Mouse (Mus musculus) midbrain, embryonic 16.5 days (tissue): ENCODE data around the gene Hoxb3. TPM values are rescaled to one million over a fixed set of nuclear protein-coding genes. Genes with fewer than 3 reads are reported as not detected.

Experiments used
- ATAC-seq: fragments of 200-750 bp; cut with Nextera tagmentation; 2 replicates; pipeline ENCODE4 v1.8.0; 2017; ENCODE audit warnings: moderate TSS enrichment
- H3K27ac ChIP-seq: fragments of 300-500 bp; sonication (generic); 2 replicates; pipeline ENCODE4 v1.5.1; 2014; ENCODE audit warnings: mild to moderate bottlenecking, low read length, mixed read lengths
- H3K27me3 ChIP-seq: fragments of 300-500 bp; sonication (generic); 2 replicates; pipeline ENCODE4 v1.6.1; 2014; ENCODE audit warnings: low read depth, low read length, mixed read lengths; ENCODE audit not compliant: control insufficient read depth, insufficient read depth
- H3K36me3 ChIP-seq: fragments of 300-500 bp; sonication (generic); 2 replicates; pipeline ENCODE4 v1.6.1; 2014; ENCODE audit warnings: mild to moderate bottlenecking, low read length, moderate library complexity, mixed read lengths; ENCODE audit not compliant: control insufficient read depth, insufficient read depth
- H3K4me1 ChIP-seq: fragments of 300-500 bp; sonication (generic); 2 replicates; pipeline ENCODE4 v1.6.1; 2014; ENCODE audit warnings: mild to moderate bottlenecking, low read length, mixed read lengths; ENCODE audit not compliant: control insufficient read depth, insufficient read depth
- H3K4me2 ChIP-seq: fragments of 300-500 bp; sonication (generic); 2 replicates; pipeline ENCODE4 v1.6.1; 2014; ENCODE audit warnings: mild to moderate bottlenecking, low read length, mixed read lengths
- H3K4me3 ChIP-seq: fragments of 300-500 bp; sonication (generic); 2 replicates; pipeline ENCODE4 v1.5.1; 2014; ENCODE audit warnings: low read depth, mild to moderate bottlenecking, low read length, moderate library complexity, mixed read lengths
- H3K9ac ChIP-seq: fragments of 300-500 bp; sonication (generic); 2 replicates; pipeline ENCODE4 v1.6.1; 2014; ENCODE audit warnings: low read depth, low read length, mixed read lengths
- H3K9me3 ChIP-seq: fragments of 300-500 bp; sonication (generic); replicated peaks from 2 replicates; pipeline ENCODE4 v1.6.1; 2014; ENCODE audit warnings: mild to moderate bottlenecking, low read length, mixed read lengths; ENCODE audit not compliant: control insufficient read depth, poor library complexity, severe bottlenecking
- WGBS: fragments of 180-500 bp; shearing (Covaris S2); extraction: QIAGEN DNeasy Blood & Tissue Kit; methylation state at CpG from one replicate; pipeline ENCODE4 v1.1.7; 2014; 5-methylcytosine and 5-hydroxymethylcytosine counted together
- polyA plus RNA-seq: library from polyadenylated mRNA; unstranded; fragments of >200 nt; fragmentation: Nextera tagmentation; extraction: Ambion mirVana; gene quantifications from 2 replicates; pipeline ENCODE4 v1.2.1, GENCODE M21; 2015

Hoxb3 gene
- not detected in 2 replicates for polyA plus RNA-seq

DNA sequence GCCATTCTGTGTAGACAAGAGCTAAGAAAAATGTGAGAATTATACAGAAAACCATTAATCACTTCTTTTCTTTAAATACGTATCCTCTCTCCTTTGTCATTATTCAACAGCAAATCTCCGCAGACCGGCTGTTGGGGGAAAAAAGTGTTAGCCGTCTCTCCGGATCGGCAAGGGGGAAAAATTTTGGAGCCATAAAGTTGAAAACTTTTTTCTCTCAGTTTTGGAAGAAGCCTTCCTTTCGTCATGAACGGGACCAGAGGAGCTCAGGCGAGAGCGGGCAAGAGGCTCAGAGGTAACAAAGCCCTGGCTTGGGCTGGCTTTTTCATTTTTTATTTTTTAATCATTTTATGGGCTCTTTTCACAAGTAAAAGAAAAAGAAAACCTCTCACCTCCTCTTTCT lies at the start of gene Hoxb3:
TSS of gene Hoxb3 (plus strand) at position 173 of the 400 bp plus-strand sequence.
- WGBS: under 1% methylated on average over 10 of the region's 10 CpGs
- H3K4me2 ChIP-seq: no peak within 1 kb of the TSS
- H3K9ac ChIP-seq: no peak within 1 kb of the TSS

DNA sequence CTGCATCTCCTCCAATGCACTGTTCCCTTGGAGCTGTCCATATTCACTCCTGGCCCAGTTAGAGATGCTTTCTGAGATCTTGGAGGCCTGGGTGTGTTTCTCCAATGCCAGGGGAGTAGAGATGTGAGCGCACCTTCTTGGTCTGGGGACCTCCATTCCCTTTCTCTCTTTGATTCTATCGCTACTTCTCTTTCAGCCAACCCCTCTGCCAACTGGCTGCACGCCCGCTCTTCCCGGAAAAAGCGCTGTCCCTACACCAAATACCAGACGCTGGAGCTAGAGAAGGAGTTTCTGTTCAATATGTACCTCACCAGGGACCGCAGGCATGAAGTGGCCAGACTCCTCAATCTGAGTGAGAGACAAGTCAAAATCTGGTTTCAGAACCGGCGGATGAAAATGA lies 48.7 kb upstream of the Hoxb3 start:
- no peaks in the 10 kb centered on the region for H3K9me3 ChIP-seq
- H3K27me3 ChIP-seq: peaks cover 91% of the 10 kb centered on the region
- WGBS: 2% methylated on average over 10 of the region's 10 CpGs
- no peaks in the 10 kb centered on the region; the same call in 1 of the 2 replicates for H3K4me1 ChIP-seq
- no peak overlapping the region for H3K27ac ChIP-seq
- H3K36me3 ChIP-seq: no peaks in the 10 kb centered on the region
- H3K4me2 ChIP-seq: no peak overlapping the region
- H3K4me3 ChIP-seq: no peak overlapping the region
- no peak overlapping the region for H3K9ac ChIP-seq
- no peak for ATAC-seq

More for the DNA sequence above, at the start of gene Hoxb3:
- Histone ChIP-seq H3K27ac (no peak within 1 kb of the TSS), H3K9me3 (no peaks in the 10 kb centered on the region), H3K4me3 (no peak within 1 kb of the TSS), H3K27me3 (peaks cover 93% of the 10 kb centered on the region), H3K36me3 (no peaks in the 10 kb centered on the region), H3K4me1 (no peaks in the 10 kb centered on the region)
- no peak for ATAC-seq

DNA sequence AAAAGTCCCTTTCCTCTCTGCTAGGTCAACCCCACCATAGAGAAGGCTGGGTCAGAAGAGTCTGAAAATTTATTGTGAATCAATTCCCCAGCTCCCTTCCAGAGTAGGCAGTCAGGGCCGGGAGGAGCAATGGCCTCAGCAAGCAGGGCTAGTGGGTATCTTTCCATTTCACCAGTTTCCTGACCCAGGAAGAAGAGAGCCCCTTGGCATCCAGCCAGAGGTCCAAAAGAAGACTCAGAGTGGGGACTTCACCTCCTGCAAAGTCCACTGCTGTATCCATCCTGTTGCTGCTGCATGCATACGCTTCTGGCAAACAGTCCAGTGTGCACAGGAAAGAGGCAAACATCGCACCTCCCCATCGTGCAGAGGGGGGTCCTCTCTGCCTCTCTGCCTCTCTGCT lies 47.2 kb upstream of the Hoxb3 start:
- WGBS: 14% methylated on average over 4 of the region's 4 CpGs
- no peaks in the 10 kb centered on the region for H3K9me3 ChIP-seq
- no peak overlapping the region for H3K4me3 ChIP-seq
- H3K27ac ChIP-seq: no peak overlapping the region
- no peak overlapping the region for H3K9ac ChIP-seq
- H3K27me3 ChIP-seq: peaks cover 88% of the 10 kb centered on the region
- no peak overlapping the region for H3K4me2 ChIP-seq
- ATAC-seq: no peak
- H3K36me3 ChIP-seq: no peaks in the 10 kb centered on the region
- H3K4me1 ChIP-seq: no peaks in the 10 kb centered on the region; the same call in 1 of the 2 replicates

DNA sequence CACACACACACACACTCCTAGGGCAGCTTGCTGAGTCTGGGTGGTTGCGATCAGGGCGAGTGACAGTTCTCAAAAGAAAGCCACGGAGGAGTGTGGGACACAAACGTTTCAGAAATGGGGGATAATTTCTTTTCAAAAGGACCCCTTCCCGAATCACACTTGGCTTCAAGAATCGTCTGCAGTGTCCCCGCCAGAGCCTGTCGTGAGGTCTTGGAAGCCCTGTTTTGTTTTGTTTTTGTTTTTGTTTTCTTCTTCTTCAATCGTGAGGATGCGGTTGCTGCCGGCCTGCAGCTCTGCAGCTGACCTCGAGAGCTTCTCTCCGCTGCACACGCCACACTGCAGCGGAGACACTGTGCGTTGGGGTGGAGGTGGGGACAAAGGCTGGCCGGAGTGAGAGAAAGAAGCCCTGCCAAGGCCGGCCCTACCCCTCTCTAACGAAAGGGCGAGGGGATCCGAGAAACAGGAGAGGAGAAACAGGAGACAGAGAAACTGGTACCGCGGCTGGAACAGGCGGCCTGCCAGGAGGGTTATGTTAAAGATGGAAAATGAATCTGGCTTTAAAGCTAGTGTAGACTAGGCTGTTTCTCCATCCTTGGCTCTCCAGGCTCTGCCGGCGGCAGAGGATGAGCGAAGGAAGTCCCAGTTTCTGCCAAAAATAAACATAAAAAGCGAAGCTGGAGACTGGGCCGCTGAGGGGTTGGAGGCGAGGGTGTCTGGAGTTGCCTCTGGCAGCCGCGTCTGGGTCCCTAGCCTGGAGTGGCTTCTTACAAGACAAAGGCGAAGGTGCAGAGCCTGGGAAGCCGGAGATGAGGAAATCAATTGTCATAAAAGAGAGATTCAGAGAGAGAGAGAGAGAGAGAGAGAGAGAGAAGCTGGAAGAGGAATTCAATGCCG lies 45.7 kb upstream of the Hoxb3 start:
- H3K9ac ChIP-seq: no peak overlapping the region
- ATAC-seq: no peak
- H3K9me3 ChIP-seq: no peaks in the 10 kb centered on the region
- H3K27me3 ChIP-seq: peaks cover 82% of the 10 kb centered on the region
- H3K4me3 ChIP-seq: no peak overlapping the region
- 2% methylated on average over 35 of the region's 35 CpGs for WGBS
- H3K4me2 ChIP-seq: no peak overlapping the region
- no peaks in the 10 kb centered on the region for H3K36me3 ChIP-seq
- H3K4me1 ChIP-seq: no peaks in the 10 kb centered on the region
- no peak overlapping the region for H3K27ac ChIP-seq

DNA sequence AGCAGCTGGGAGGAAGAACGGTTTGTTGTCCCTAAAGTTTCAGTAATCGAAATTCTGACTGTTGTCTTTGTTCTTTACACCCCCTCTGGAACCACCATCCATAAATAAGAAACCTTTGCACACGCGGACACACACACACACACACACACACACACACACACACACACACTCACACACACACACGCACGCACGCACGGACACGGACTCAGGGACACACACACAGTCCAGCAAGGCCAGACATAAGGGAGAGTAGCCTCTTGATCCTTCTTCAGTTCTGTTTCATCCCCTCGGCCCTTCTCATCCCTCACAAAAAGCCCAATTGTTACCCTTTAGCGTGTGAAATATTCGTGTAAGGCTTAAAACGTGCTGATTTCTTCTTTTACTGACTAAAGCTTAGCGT lies 44.8 kb upstream of the Hoxb3 start:
- Histone ChIP-seq H3K4me2 (no peak overlapping the region), H3K36me3 (no peaks in the 10 kb centered on the region), H3K4me1 (no peaks in the 10 kb centered on the region), H3K9ac (no peak overlapping the region), H3K27ac (no peak overlapping the region), H3K9me3 (no peaks in the 10 kb centered on the region), H3K4me3 (no peak overlapping the region), H3K27me3 (peaks cover 79% of the 10 kb centered on the region)
- no peak for ATAC-seq
- WGBS: 20% methylated on average over 13 of the region's 14 CpGs

DNA sequence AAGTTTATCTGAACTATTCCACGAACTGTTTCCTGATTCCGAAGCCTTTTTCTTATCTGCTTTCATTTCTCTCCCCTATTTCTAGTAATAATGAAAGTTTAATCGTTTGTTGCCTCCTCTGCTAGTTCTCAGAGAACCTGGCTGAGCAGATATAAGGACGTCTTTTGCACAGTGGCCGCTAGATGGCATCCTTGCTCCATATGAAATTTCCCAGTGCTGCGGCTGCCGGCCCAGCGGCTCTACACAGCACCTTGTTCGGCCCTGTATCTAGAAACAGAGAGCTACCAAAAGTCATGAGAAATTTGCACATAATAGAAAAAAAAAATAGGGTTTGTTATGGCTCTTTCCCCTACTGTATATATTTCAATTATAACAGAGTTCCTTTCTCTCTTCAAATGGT lies 44.4 kb upstream of the Hoxb3 start:
- WGBS: under 1% methylated on average over 9 of the region's 9 CpGs
- no peak for ATAC-seq
- Histone ChIP-seq H3K27me3 (peaks cover 79% of the 10 kb centered on the region), H3K9me3 (no peaks in the 10 kb centered on the region), H3K36me3 (no peaks in the 10 kb centered on the region), H3K4me2 (no peak overlapping the region), H3K4me1 (no peaks in the 10 kb centered on the region), H3K27ac (no peak overlapping the region), H3K4me3 (no peak overlapping the region), H3K9ac (no peak overlapping the region)

DNA sequence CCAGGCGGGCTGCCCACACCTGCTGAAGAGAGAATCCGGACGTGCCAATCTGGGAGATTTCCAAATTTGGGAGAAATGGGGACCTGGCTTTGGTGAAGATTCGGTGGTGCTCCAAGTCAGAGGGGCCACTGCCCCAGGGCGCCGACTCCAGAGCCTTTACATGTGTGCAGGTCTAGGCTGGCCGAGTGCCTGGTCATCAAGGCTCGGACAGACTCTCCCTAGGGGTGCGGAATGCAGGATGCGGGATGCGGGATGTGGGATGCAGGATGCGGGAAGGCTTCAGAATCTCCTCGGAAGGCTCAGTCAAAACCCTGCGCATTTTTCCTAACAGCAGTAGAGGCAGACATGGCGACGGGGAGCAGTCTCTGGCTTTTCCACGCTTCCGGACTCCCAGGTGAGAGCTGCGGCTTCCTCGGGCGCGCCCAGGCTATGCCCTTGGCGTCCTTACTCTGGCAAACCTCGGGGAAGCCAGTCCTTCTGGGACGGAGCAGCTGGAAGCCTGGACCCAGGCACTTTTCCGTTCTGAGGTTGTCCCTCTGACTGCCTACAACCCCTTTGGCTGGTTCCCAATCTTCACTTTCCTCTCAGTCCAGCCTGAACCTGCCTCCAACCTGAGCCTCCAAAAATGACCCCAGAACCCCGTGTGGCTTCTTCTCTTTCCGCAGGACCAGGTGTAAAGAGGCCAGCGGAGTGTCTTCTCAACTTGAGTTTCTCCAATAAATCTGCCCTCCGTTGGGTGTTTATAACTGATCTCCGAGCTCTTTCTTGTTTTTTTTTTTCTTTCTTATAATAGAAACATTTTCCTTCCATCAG lies 43.5 kb upstream of the Hoxb3 start:
- Histone ChIP-seq H3K27me3 (peaks cover 78% of the 10 kb centered on the region), H3K9ac (no peak overlapping the region), H3K4me2 (no peak overlapping the region), H3K9me3 (no peaks in the 10 kb centered on the region), H3K27ac (no peak overlapping the region), H3K4me1 (peaks cover 4% of the 10 kb centered on the region; the same call in 1 of the 2 replicates), H3K36me3 (no peaks in the 10 kb centered on the region), H3K4me3 (no peak overlapping the region)
- ATAC-seq: no peak
- WGBS: 4% methylated on average over 31 of the region's 31 CpGs

DNA sequence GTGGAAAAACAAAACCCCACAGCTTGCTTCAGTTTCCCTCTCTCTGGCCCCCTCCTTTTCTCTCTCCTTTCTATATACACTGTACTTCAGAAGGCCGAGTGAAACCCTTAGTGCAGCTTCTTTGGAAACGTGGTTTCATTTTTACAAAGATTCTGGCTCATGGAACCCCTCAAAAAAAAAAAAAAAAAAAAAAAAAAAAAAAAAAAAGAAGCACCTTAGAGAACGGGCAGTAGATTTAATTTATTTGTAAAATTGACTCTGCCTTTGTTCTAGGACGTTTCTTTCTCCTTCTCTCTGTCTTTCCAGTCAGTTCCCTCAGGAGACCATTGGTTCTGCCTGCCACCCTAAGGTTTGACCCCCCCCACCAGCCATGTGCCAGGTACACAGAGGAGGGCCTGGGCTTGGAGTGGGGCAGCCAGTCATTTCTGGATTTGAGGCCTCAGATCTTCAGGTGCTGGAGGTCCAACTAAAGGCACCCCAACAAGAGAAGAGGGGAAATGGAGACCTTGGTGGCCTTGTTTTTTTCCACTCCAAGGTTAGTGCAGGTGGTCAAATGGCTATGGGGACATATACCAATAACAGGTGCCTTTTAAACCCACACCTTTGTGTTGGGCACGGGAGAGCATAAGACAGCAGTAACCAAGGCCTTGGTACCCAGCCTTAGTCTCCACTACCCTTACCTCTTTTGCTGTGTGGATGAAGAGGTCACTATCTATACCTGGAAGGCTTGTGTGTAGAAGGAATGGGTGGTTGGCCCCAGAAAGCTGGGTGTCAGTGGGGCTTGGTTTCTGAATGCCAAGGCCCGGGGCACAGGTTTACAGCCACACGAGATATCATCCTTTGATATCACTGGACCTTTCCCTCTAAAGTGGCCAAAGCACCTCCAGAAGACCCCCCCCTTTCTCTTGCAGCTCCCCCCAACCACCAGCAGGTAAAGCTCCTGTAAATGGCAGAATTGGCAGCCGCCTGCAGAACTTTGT lies 42.4 kb upstream of the Hoxb3 start:
- Histone ChIP-seq H3K9ac (no peak overlapping the region), H3K4me3 (no peak overlapping the region), H3K27me3 (peaks cover 75% of the 10 kb centered on the region), H3K4me1 (peaks cover 4% of the 10 kb centered on the region; the same call in 1 of the 2 replicates), H3K9me3 (no peaks in the 10 kb centered on the region), H3K4me2 (no peak overlapping the region), H3K27ac (no peak overlapping the region), H3K36me3 (no peaks in the 10 kb centered on the region)
- 5% methylated on average over 8 of the region's 8 CpGs for WGBS
- no peak for ATAC-seq
